Mouse (Mus musculus): ENCODE measurements around the gene Adh1. TPM values are rescaled to one million over a fixed set of nuclear protein-coding genes. Genes with fewer than 3 reads are reported as not detected.

The Adh1 gene
- polyA plus RNA-seq, 1 experiment from 2014 or later: not detected

DNA sequence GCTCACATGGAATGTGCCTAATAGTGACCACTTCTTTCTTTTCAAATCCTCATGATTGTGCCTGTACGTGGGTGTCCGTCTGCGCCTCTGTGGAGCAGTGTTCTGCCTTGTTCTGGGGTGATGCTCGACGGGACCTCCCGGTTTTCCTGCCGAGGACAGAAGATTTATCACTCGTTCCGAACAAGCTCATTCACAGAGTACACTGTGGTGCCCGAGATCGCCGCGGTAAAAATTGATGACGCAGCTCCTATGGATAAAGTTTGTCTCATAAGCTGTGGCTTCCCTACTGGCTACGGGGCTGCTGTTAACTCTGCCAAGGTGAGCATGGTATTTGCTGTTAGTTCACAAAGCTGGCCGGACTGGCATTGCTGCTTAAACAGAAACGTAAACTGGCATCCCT, 64.2 kb downstream of the Adh1 start:
- H3K4me3 ChIP-seq (ENCODE audit: inconsistent target): no peak overlapping the region
- WGBS (ENCODE audit: missing documents): 91% methylated on average over 17 of the region's 17 CpGs

DNA sequence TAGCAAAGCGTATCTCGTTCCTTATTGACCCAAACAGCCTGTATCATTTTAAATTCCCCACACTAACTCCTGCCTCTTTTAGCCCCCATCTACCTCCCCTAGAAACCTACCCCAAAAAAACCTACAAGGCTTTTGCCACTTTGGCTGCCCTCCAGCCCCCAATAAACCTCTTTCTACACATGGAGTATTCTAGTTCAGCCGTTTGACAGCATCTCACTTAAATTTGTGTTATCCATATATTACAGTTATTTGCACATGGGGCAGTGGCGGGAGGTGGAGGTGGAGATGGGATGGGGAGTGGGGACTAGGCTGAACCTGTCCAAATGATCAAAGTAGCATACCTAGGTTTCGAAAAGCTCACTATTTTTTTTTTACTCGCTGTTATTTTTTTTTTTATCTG, 64.7 kb downstream of the Adh1 start:
- WGBS (ENCODE audit: missing documents): 87% methylated on average over 5 of the region's 6 CpGs
- H3K4me3 ChIP-seq (ENCODE audit: inconsistent target): no peak overlapping the region
- H3K79me2 ChIP-seq (ENCODE audit: inconsistent target): no peaks in the 10 kb centered on the region
- no peaks in the 10 kb centered on the region for H3K36me3 ChIP-seq (ENCODE audit: inconsistent target)
- no peak overlapping the region for H3K27ac ChIP-seq

More for the DNA sequence above, 64.2 kb downstream of the Adh1 start:
- no peaks in the 10 kb centered on the region for H3K79me2 ChIP-seq (ENCODE audit: inconsistent target)
- H3K27ac ChIP-seq: no peak overlapping the region
- H3K36me3 ChIP-seq (ENCODE audit: inconsistent target): no peaks in the 10 kb centered on the region

DNA sequence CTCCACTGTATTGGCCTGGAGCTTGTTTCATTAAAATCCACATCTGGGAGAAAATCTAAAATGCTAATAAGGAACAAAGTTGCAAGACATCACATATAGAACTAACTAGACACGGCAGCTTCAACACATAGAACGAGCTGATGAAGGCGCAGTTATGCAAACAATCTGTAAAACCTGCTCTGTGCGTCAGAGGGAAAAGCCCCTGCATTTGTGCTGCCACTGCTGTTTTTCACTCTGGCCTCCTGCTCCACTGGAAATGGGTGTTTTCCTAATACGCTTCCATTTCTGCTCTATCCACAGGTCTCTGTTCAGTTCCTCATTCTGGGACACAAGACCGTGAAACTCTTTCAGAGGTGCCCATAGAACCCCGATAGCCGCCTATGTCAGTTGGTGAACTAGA, 73.1 kb downstream of the Adh1 start:
- no peaks in the 10 kb centered on the region for H3K79me2 ChIP-seq (ENCODE audit: inconsistent target)
- H3K4me3 ChIP-seq (ENCODE audit: inconsistent target): no peak overlapping the region
- 73% methylated on average over 8 of the region's 8 CpGs for WGBS (ENCODE audit: missing documents)
- H3K36me3 ChIP-seq (ENCODE audit: inconsistent target): no peaks in the 10 kb centered on the region
- no peak overlapping the region for H3K27ac ChIP-seq

DNA sequence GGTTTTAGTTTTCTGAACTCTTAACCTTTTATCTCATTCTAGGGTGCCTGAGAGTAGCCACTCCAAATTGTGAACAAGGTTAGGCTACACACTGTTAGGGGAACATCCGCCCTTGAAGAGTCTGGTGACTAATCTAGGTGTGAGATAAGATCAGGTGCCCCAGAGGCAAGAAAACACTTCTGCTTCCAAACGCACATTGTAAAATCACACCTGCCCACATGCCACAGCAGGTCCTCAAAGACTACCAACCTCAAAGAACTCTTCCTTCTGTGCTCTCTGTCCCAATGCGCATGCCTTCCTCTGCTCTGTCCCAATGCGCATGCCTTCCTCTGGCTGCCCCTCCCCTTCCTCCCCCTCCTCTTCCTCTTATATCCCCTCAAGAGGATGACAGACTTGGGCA, 73.5 kb downstream of the Adh1 start:
- H3K79me2 ChIP-seq (ENCODE audit: inconsistent target): no peaks in the 10 kb centered on the region
- H3K36me3 ChIP-seq (ENCODE audit: inconsistent target): no peaks in the 10 kb centered on the region
- no peak overlapping the region for H3K27ac ChIP-seq
- H3K4me3 ChIP-seq (ENCODE audit: inconsistent target): no peak overlapping the region
- WGBS (ENCODE audit: missing documents): 52% methylated on average over 4 of the region's 4 CpGs

DNA sequence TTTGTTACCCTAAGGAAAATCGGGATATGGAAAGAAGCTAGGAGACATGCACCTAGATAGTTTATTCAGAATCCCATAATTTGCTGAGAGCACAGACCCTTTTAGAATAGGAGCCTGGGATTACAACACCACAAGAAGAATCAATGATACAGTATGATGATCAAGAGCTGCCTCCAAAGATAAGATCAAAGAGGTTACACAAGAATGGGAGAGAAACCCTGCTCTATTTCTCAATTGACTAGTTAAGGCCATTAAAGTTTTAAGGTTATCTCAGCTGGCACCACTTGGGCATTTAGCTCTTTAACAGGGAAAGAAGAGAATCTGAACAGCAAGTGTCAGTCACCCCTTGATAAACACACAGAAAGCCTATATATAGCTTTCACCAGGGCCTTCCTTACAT, 74.8 kb downstream of the Adh1 start:
- WGBS (ENCODE audit: missing documents): 82% methylated on average over 1 of the region's 1 CpGs

DNA sequence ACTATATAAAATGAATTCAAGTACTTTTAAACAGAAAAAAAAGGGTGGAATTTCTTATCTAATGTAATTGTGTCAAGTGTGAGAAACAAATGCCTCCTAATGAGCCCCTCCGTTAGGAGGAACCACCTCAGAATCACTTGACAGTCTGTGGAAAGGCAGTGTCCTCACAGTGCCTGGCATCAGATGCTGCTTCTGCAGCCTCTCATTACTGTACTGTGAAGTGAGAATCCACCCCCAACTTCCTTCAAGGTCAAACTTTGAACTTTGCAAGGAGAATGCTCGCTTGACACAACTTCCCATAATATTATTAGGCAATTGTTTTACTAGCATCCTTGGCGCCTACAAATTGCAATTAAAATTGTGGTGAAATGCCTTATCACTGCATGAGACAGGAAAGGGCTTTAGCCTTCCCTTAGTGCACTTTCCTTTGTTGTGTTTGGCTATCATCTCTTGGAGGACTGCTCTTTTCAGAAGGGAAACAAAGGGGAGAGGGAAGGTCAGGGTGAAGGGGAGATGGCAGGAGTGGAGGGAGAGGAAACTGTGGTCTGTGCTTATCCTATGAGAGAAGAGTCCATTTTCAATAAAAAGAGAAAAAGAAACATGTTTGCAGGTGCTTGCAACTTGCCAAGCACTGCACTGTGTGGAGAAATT, 75.4 kb downstream of the Adh1 start:
- Histone ChIP-seq H3K27ac (no peak overlapping the region), H3K4me3 (ENCODE audit: inconsistent target) (no peak overlapping the region), H3K36me3 (ENCODE audit: inconsistent target) (no peaks in the 10 kb centered on the region), H3K79me2 (ENCODE audit: inconsistent target) (no peaks in the 10 kb centered on the region)
- 48% methylated on average over 3 of the region's 3 CpGs for WGBS (ENCODE audit: missing documents)

More for the DNA sequence above, 74.8 kb downstream of the Adh1 start:
- Histone ChIP-seq H3K36me3 (ENCODE audit: inconsistent target) (no peaks in the 10 kb centered on the region), H3K4me3 (ENCODE audit: inconsistent target) (no peak overlapping the region), H3K79me2 (ENCODE audit: inconsistent target) (no peaks in the 10 kb centered on the region), H3K27ac (no peak overlapping the region)

Other genes starting within 250 kb of the Adh1 start
- not detected in 3 replicates for gene 1110002E22Rik, start 195.9 kb upstream of the Adh1 start, polyA plus RNA-seq (2018)
- gene Gm5105, start 193.6 kb upstream of the Adh1 start, polyA plus RNA-seq (2018): not detected in 3 replicates
- gene Trmt10a, start 117.5 kb upstream of the Adh1 start, polyA plus RNA-seq (2018): 2.2 to 3.3 TPM (median 3.1 TPM) in 3 replicates
- 0.61 to 1.0 TPM (median 0.72 TPM) in 3 replicates for gene Mttp, start 116.0 kb upstream of the Adh1 start, polyA plus RNA-seq (2018)
- gene 4930579F01Rik, start 67.2 kb upstream of the Adh1 start, polyA plus RNA-seq (2018): not detected in 3 replicates
- gene Adh7, start 43.2 kb upstream of the Adh1 start, polyA plus RNA-seq (2018): not detected in 3 replicates
- gene Adh6a, start 52.3 kb downstream of the Adh1 start, polyA plus RNA-seq (2018): not detected in 3 replicates
- not detected in 3 replicates for gene Adh6b, start 80.8 kb downstream of the Adh1 start, polyA plus RNA-seq (2018)
- gene Adh4, start 154.5 kb downstream of the Adh1 start, polyA plus RNA-seq (2018): not detected in 3 replicates
- 51.7 to 94.7 TPM (median 76.1 TPM) in 3 replicates for gene Adh5, start 182.1 kb downstream of the Adh1 start, polyA plus RNA-seq (2018)
- gene Metap1, start 228.5 kb downstream of the Adh1 start, polyA plus RNA-seq (2018): 20.2 to 38.0 TPM (median 29.5 TPM) in 3 replicates